Mouse (Mus musculus): ENCODE data around the gene Ube2l3. TPM values are rescaled to one million over a fixed set of nuclear protein-coding genes. Genes with fewer than 3 reads are reported as not detected.

Ube2l3 gene
- polyA plus RNA-seq, 1 experiment: 129 TPM

GRCm38 (mm10) chr16:17132089-17132905 is 70.2 kb downstream of the Ube2l3 start, which contains the start of gene Sdf2l1:
Gene Sdf2l1, minus strand, starts transcription at chr16:17132383.
- Histone ChIP-seq H3K4me1 (ENCODE audit: control insufficient read depth, insufficient read depth, low read length) (no peaks in the 10 kb centered on the region), H3K4me3 (ENCODE audit: insufficient read depth, low read length) (peak within 1 kb of the TSS; percentile 87), H3K27ac (ENCODE audit: insufficient read depth, low read length) (peak within 1 kb of the TSS; percentile 19; the same call in 1 of the 2 replicates)
- TF ChIP-seq POLR2A (IDR thresholded peaks at IDR 0.05; ENCODE audit: extremely low read depth, insufficient read depth, low read length) (peak; percentile 49; the same call in 1 of the 2 replicates), CTCF (IDR thresholded peaks at IDR 0.05; ENCODE audit: extremely low read depth, insufficient read depth, low read length) (no peak)

- H3K4me3 ChIP-seq (ENCODE audit: insufficient read depth, low read length): peak overlapping the region; percentile 87
- TF ChIP-seq CTCF (IDR thresholded peaks at IDR 0.05; ENCODE audit: extremely low read depth, insufficient read depth, low read length) (no peak), POLR2A (IDR thresholded peaks at IDR 0.05; ENCODE audit: extremely low read depth, insufficient read depth, low read length) (no peak)
- no peaks in the 10 kb centered on the region for H3K4me1 ChIP-seq (ENCODE audit: control insufficient read depth, insufficient read depth, low read length)
- H3K27ac ChIP-seq (ENCODE audit: insufficient read depth, low read length): peak overlapping the region; percentile 19; the same call in 1 of the 2 replicates
Observed at GRCm38 (mm10) chr16:17131191-17132088, 71.0 kb downstream of the Ube2l3 start.

DNA sequence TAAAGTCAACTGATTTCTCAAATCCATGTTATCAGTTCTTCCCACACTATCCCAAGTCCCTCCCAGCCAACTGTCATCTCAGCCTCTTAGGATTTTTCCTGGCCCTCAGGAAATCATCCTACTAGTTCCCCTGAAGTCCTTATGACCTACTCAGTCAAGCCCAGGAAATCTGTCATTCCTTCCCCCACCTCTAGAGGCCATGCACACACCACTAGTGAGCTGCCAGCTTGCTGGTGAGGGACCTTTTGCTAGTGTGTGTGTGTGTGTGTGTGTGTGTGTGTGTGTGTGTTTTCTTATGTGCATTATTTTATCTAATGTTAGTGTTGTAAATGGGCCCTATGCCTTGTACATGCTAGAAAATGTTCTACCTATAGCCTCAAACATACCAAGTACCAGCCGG is 75.2 kb downstream of the Ube2l3 start:
- Histone ChIP-seq H3K4me1 (ENCODE audit: control insufficient read depth, insufficient read depth, low read length) (no peaks in the 10 kb centered on the region), H3K4me3 (ENCODE audit: insufficient read depth, low read length) (no peak overlapping the region), H3K27ac (ENCODE audit: insufficient read depth, low read length) (no peak overlapping the region)
- TF ChIP-seq POLR2A (IDR thresholded peaks at IDR 0.05; ENCODE audit: extremely low read depth, insufficient read depth, low read length) (no peak), CTCF (IDR thresholded peaks at IDR 0.05; ENCODE audit: extremely low read depth, insufficient read depth, low read length) (peak; percentile 65)

GRCm38 (mm10) chr16:17124871-17125520 is 77.5 kb downstream of the Ube2l3 start, which contains the start of gene 2610318N02Rik:
Gene 2610318N02Rik, minus strand, starts transcription at chr16:17125167.
- H3K4me1 ChIP-seq (ENCODE audit: control insufficient read depth, insufficient read depth, low read length): no peaks in the 10 kb centered on the region
- TF ChIP-seq CTCF (IDR thresholded peaks at IDR 0.05; ENCODE audit: extremely low read depth, insufficient read depth, low read length) (no peak), POLR2A (IDR thresholded peaks at IDR 0.05; ENCODE audit: extremely low read depth, insufficient read depth, low read length) (no peak)
- peak within 1 kb of the TSS; percentile 9; the same call in 1 of the 2 replicates for H3K4me3 ChIP-seq (ENCODE audit: insufficient read depth, low read length)
- H3K27ac ChIP-seq (ENCODE audit: insufficient read depth, low read length): no peak within 1 kb of the TSS

- H3K27ac ChIP-seq (ENCODE audit: insufficient read depth, low read length): no peak overlapping the region
- H3K4me1 ChIP-seq (ENCODE audit: control insufficient read depth, insufficient read depth, low read length): no peaks in the 10 kb centered on the region
- H3K4me3 ChIP-seq (ENCODE audit: insufficient read depth, low read length): peak overlapping the region; percentile 9; the same call in 1 of the 2 replicates
- TF ChIP-seq POLR2A (IDR thresholded peaks at IDR 0.05; ENCODE audit: extremely low read depth, insufficient read depth, low read length) (no peak), CTCF (IDR thresholded peaks at IDR 0.05; ENCODE audit: extremely low read depth, insufficient read depth, low read length) (no peak)
Observed at GRCm38 (mm10) chr16:17124119-17124870, 78.2 kb downstream of the Ube2l3 start.

- H3K4me1 ChIP-seq (ENCODE audit: control insufficient read depth, insufficient read depth, low read length): no peaks in the 10 kb centered on the region
- H3K4me3 ChIP-seq (ENCODE audit: insufficient read depth, low read length): no peak overlapping the region
- no peak overlapping the region for H3K27ac ChIP-seq (ENCODE audit: insufficient read depth, low read length)
- no peak for TF ChIP-seq CTCF (IDR thresholded peaks at IDR 0.05; ENCODE audit: extremely low read depth, insufficient read depth, low read length)
- no peak for TF ChIP-seq POLR2A (IDR thresholded peaks at IDR 0.05; ENCODE audit: extremely low read depth, insufficient read depth, low read length)
Observed at GRCm38 (mm10) chr16:17121569-17121968, 80.9 kb downstream of the Ube2l3 start.

- Histone ChIP-seq H3K4me3 (ENCODE audit: insufficient read depth, low read length) (no peak overlapping the region), H3K4me1 (ENCODE audit: control insufficient read depth, insufficient read depth, low read length) (no peaks in the 10 kb centered on the region), H3K27ac (ENCODE audit: insufficient read depth, low read length) (no peak overlapping the region)
- no peak for TF ChIP-seq POLR2A (IDR thresholded peaks at IDR 0.05; ENCODE audit: extremely low read depth, insufficient read depth, low read length)
- no peak for TF ChIP-seq CTCF (IDR thresholded peaks at IDR 0.05; ENCODE audit: extremely low read depth, insufficient read depth, low read length)
Observed at GRCm38 (mm10) chr16:17117309-17117799, 85.1 kb downstream of the Ube2l3 start.

Measured in cortical plate, adult 2 months (tissue).